Mouse (Mus musculus) hindbrain, embryonic 13.5 days (tissue): Measurements from ENCODE around the gene Ccdc40. TPM values are rescaled to one million over a fixed set of nuclear protein-coding genes. Genes with fewer than 3 reads are reported as not detected.
"Not testable (repeated sequence)": the region's sequence is repeated elsewhere in the genome, so short reads cannot be mapped to it uniquely, and the experiment has no call there.

Experiments
- ATAC-seq: fragments of 200-750 bp; cut with Nextera tagmentation; 2 replicates; pipeline ENCODE4 v1.8.0; 2017; ENCODE audit warnings: moderate TSS enrichment; ENCODE audit not compliant: low FRiP score
- H3K27ac ChIP-seq: fragments of 300-500 bp; sonication (generic); 2 replicates; pipeline ENCODE4 v1.5.1; 2015; ENCODE audit warnings: inconsistent platforms, mild to moderate bottlenecking, moderate library complexity
- H3K27me3 ChIP-seq: fragments of 300-500 bp; sonication (generic); 2 replicates; pipeline ENCODE4 v1.6.1; 2015; ENCODE audit warnings: mild to moderate bottlenecking, inconsistent platforms
- H3K36me3 ChIP-seq: fragments of 300-500 bp; sonication (generic); 2 replicates; pipeline ENCODE4 v1.6.1; 2015; ENCODE audit warnings: mild to moderate bottlenecking, inconsistent platforms
- H3K4me1 ChIP-seq: fragments of 300-500 bp; sonication (generic); replicated peaks from 2 replicates; pipeline ENCODE4 v1.6.1; 2015; ENCODE audit warnings: inconsistent platforms
- H3K4me2 ChIP-seq: fragments of 300-500 bp; sonication (generic); 2 replicates; pipeline ENCODE4 v1.6.1; 2015; ENCODE audit warnings: inconsistent platforms, mild to moderate bottlenecking, moderate library complexity
- H3K4me3 ChIP-seq: fragments of 300-500 bp; sonication (generic); 2 replicates; pipeline ENCODE4 v1.5.1; 2015; ENCODE audit warnings: mild to moderate bottlenecking, inconsistent platforms
- H3K9ac ChIP-seq: fragments of 300-500 bp; sonication (generic); 2 replicates; pipeline ENCODE4 v1.6.1; 2015; ENCODE audit warnings: mild to moderate bottlenecking, inconsistent platforms
- H3K9me3 ChIP-seq: fragments of 300-500 bp; sonication (generic); 2 replicates; pipeline ENCODE4 v1.6.1; 2016; ENCODE audit warnings: inconsistent platforms
- WGBS: fragments of 180-500 bp; shearing (Covaris S2); methylation state at CpG from one replicate; pipeline ENCODE4 v1.1.7; 2015; 5-methylcytosine and 5-hydroxymethylcytosine counted together
- polyA plus RNA-seq: library from polyadenylated mRNA; unstranded; fragments of >200 nt; fragmentation: Nextera tagmentation; extraction: Ambion mirVana; gene quantifications from 2 replicates; pipeline ENCODE4 v1.2.1, GENCODE M21; 2015

The Ccdc40 gene
- polyA plus RNA-seq, 1 experiment from 2014 or later: 14.6 TPM

- H3K27me3 ChIP-seq, H3K4me2 ChIP-seq, H3K27ac ChIP-seq, ATAC-seq, H3K4me3 ChIP-seq, H3K9me3 ChIP-seq, H3K9ac ChIP-seq: not testable (repeated sequence)
- WGBS: 63% methylated on average over 3 of the region's 3 CpGs
- Histone ChIP-seq H3K4me1 (peaks cover 39% of the 10 kb centered on the region), H3K36me3 (peaks cover 68% of the 10 kb centered on the region)
Measured at GRCm38 (mm10) chr11:119272492-119272891, 44.1 kb downstream of the Ccdc40 start.

- H3K4me3 ChIP-seq: no peak overlapping the region
- ATAC-seq: no peak
- H3K9me3 ChIP-seq: no peaks in the 10 kb centered on the region
- H3K4me2 ChIP-seq: no peak overlapping the region
- H3K9ac ChIP-seq: no peak overlapping the region
- H3K27me3 ChIP-seq: no peaks in the 10 kb centered on the region
- peaks cover 33% of the 10 kb centered on the region for H3K4me1 ChIP-seq
- WGBS: 88% methylated on average over 8 of the region's 8 CpGs
- H3K27ac ChIP-seq: no peak overlapping the region
- H3K36me3 ChIP-seq: peaks cover 77% of the 10 kb centered on the region
Measured at GRCm38 (mm10) chr11:119273186-119273930, 45.0 kb downstream of the Ccdc40 start.

GRCm38 (mm10) chr11:119281030-119281429, 52.7 kb downstream of the Ccdc40 start:
- no peaks in the 10 kb centered on the region for H3K27me3 ChIP-seq
- 88% methylated on average over 15 of the region's 15 CpGs for WGBS
- H3K4me2 ChIP-seq: no peak overlapping the region
- no peak overlapping the region for H3K4me3 ChIP-seq
- H3K4me1 ChIP-seq: no peaks in the 10 kb centered on the region
- H3K27ac ChIP-seq: no peak overlapping the region
- no peaks in the 10 kb centered on the region for H3K9me3 ChIP-seq
- no peak for ATAC-seq
- no peak overlapping the region for H3K9ac ChIP-seq
- H3K36me3 ChIP-seq: peaks cover 92% of the 10 kb centered on the region

- Histone ChIP-seq H3K4me2 (no peak overlapping the region), H3K27me3 (no peaks in the 10 kb centered on the region), H3K9me3 (no peaks in the 10 kb centered on the region), H3K9ac (no peak overlapping the region), H3K27ac (peak overlapping the region; percentile 8; the same call in 1 of the 2 replicates), H3K4me3 (no peak overlapping the region), H3K36me3 (peaks cover 94% of the 10 kb centered on the region), H3K4me1 (no peaks in the 10 kb centered on the region)
- no peak for ATAC-seq
- 76% methylated on average over 9 of the region's 9 CpGs for WGBS
Measured at GRCm38 (mm10) chr11:119285791-119286527, 57.6 kb downstream of the Ccdc40 start.

- Histone ChIP-seq H3K27me3 (no peaks in the 10 kb centered on the region), H3K9me3 (no peaks in the 10 kb centered on the region), H3K4me1 (no peaks in the 10 kb centered on the region), H3K27ac (no peak overlapping the region), H3K36me3 (peaks cover 95% of the 10 kb centered on the region), H3K4me3 (no peak overlapping the region), H3K4me2 (no peak overlapping the region), H3K9ac (no peak overlapping the region)
- 92% methylated on average over 20 of the region's 20 CpGs for WGBS
- no peak for ATAC-seq
Measured at GRCm38 (mm10) chr11:119287207-119287992, 59.0 kb downstream of the Ccdc40 start.

- not testable (repeated sequence) for H3K27ac ChIP-seq, H3K9ac ChIP-seq, H3K4me1 ChIP-seq, ATAC-seq, H3K27me3 ChIP-seq, H3K4me2 ChIP-seq, H3K9me3 ChIP-seq, H3K4me3 ChIP-seq
- H3K36me3 ChIP-seq: peaks cover 98% of the 10 kb centered on the region
- 90% methylated on average over 8 of the region's 8 CpGs for WGBS
Measured at GRCm38 (mm10) chr11:119292861-119293260, 64.5 kb downstream of the Ccdc40 start.

GRCm38 (mm10) chr11:119297996-119298395, 69.6 kb downstream of the Ccdc40 start:
- Histone ChIP-seq H3K9ac (no peak overlapping the region), H3K4me3 (peak overlapping the region; percentile 98; the same call in 1 of the 2 replicates), H3K36me3 (peaks cover 52% of the 10 kb centered on the region), H3K27ac (no peak overlapping the region), H3K27me3 (no peaks in the 10 kb centered on the region; the same call in 1 of the 2 replicates), H3K9me3 (no peaks in the 10 kb centered on the region), H3K4me2 (peak overlapping the region; percentile 88), H3K4me1 (peaks cover 27% of the 10 kb centered on the region)
- 87% methylated on average over 6 of the region's 6 CpGs for whole genome bisulfite sequencing
- no peak for ATAC-seq

GRCm38 (mm10) chr11:119298917-119299316, 70.5 kb downstream of the Ccdc40 start:
- ATAC-seq: no peak
- H3K4me3 ChIP-seq: peak overlapping the region; percentile 98
- H3K9ac ChIP-seq: peak overlapping the region; percentile 99
- peak overlapping the region; percentile 88 for H3K4me2 ChIP-seq
- H3K27ac ChIP-seq: peak overlapping the region; percentile 98; the same call in 1 of the 2 replicates
- no peaks in the 10 kb centered on the region for H3K9me3 ChIP-seq
- H3K27me3 ChIP-seq: peaks cover 3% of the 10 kb centered on the region; the same call in 1 of the 2 replicates
- WGBS: 20% methylated on average over 7 of the region's 7 CpGs
- peaks cover 27% of the 10 kb centered on the region for H3K4me1 ChIP-seq
- H3K36me3 ChIP-seq: peaks cover 43% of the 10 kb centered on the region

GRCm38 (mm10) chr11:119299391-119300245, 71.2 kb downstream of the Ccdc40 start, which contains the start of gene Eif4a3:
Gene Eif4a3 (minus strand): TSS chr11:119300089.
- H3K4me1 ChIP-seq: peaks cover 27% of the 10 kb centered on the region
- H3K27me3 ChIP-seq: peaks cover 8% of the 10 kb centered on the region
- H3K36me3 ChIP-seq: peaks cover 36% of the 10 kb centered on the region
- peak within 1 kb of the TSS; percentile 99 for H3K9ac ChIP-seq
- under 1% methylated on average over 89 of the region's 89 CpGs for WGBS
- H3K9me3 ChIP-seq: no peaks in the 10 kb centered on the region
- peak within 1 kb of the TSS; percentile 98 for H3K4me3 ChIP-seq
- H3K27ac ChIP-seq: peak within 1 kb of the TSS; percentile 98
- H3K4me2 ChIP-seq: peak within 1 kb of the TSS; percentile 88
- ATAC-seq: peak; percentile 94

GRCm38 (mm10) chr11:119300246-119300935, 72.0 kb downstream of the Ccdc40 start:
- Histone ChIP-seq H3K27me3 (peaks cover 12% of the 10 kb centered on the region), H3K4me1 (peaks cover 27% of the 10 kb centered on the region), H3K4me2 (peak overlapping the region; percentile 88), H3K4me3 (peak overlapping the region; percentile 98), H3K9me3 (no peaks in the 10 kb centered on the region), H3K27ac (peak overlapping the region; percentile 98), H3K9ac (peak overlapping the region; percentile 99), H3K36me3 (peaks cover 28% of the 10 kb centered on the region)
- ATAC-seq: peak; percentile 86
- WGBS: 2% methylated on average over 31 of the region's 31 CpGs

- Histone ChIP-seq H3K4me1 (peaks cover 27% of the 10 kb centered on the region), H3K9me3 (no peaks in the 10 kb centered on the region), H3K9ac (no peak overlapping the region), H3K27ac (no peak overlapping the region), H3K4me3 (peak overlapping the region; percentile 98; the same call in 1 of the 2 replicates), H3K27me3 (peaks cover 12% of the 10 kb centered on the region), H3K4me2 (peak overlapping the region; percentile 88), H3K36me3 (peaks cover 22% of the 10 kb centered on the region)
- ATAC-seq: no peak
- 33% methylated on average over 2 of the region's 2 CpGs for WGBS
Measured at GRCm38 (mm10) chr11:119300986-119301385, 72.6 kb downstream of the Ccdc40 start.
